Mouse (Mus musculus): ENCODE measurements around the gene Gm17026.
"Not testable (repeated sequence)": the region's sequence is repeated elsewhere in the genome, so short reads cannot be mapped to it uniquely, and the experiment has no call there.

The Gm17026 gene

DNA sequence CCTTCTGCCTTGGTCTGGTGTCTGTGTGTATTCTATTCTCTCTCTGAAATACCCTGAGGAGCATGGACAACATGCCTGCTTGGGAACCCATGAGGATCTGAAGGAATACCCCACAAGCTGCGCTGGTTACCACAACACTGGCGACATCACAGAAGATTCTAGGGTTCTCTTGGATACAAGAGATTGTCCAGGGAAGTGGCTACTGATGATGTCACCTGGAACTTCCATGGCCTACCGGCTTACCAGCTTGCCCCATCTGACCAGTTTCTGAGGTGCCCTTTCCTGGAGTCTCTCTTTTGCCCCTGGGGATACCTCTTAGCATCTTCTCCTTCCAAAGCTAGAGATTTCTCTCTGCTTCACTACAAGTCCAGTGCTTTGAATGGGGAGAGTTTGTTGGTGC is at the start of gene Gm17026:
Gene Gm17026, minus strand, starts transcription at position 101 of the 400 bp plus-strand sequence.
- not testable (repeated sequence) for DNase-seq (ENCODE audit: low read depth, low spot score)

DNA sequence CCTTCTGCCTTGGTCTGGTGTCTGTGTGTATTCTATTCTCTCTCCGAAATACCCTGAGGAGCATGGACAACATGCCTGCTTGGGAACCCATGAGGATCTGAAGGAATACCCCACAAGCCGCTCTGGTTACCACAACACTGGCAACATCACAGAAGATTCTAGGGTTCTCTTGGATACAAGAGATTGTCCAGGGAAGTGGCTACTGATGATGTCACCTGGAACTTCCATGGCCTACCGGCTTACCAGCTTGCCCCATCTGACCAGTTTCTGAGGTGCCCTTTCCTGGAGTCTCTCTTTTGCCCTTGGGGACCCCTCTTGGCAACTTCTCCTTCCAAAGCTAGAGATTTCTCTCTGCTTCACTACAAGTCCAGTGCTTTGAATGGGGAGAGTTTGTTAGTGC is 37.4 kb upstream of the Gm17026 start, which contains the start of gene Gm9611:
Gene Gm9611, minus strand, starts transcription at position 101 of the 400 bp plus-strand sequence.
- not testable (repeated sequence) for DNase-seq (ENCODE audit: low read depth, low spot score)

DNA sequence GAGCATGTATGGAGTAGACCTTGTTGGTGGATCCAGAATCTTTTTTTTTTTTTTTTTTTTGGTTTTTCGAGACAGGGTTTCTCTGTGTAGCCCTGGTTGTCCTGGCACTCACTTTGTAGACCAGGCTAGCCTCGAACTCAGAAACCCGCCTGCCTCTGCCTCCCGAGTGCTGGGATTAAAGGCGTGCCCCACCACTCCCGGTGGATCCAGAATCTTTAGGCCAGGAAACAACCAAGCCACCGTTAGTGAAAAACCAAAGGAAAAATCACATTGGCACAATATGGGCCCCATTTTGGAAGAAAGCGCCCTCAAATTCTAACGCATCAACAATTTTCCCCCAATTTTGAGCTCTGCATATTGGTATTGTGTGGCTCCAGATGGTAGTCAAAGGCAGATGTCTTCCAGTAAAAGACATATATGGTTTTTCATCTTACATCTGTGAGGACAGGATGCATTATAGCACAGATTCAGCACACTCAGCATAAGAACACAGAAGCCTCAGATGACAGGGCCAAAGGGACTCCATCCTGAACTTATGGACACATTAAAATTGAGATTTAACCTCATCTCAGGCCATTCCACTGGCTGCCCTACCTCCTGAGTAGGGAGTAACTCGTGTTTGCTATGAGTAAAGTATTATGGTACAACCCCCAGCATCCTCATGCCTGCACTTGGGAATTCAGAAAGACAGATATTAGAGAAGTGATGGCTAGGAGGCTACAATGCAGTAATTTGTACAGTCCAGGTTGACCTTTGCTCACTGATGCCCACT is 42.9 kb downstream of the Gm17026 start:
- not testable (repeated sequence) for DNase-seq (ENCODE audit: low read depth, low spot score)

All from ZHBTc4 (cell line).